Mouse (Mus musculus) heart, embryonic 14.5 days (tissue): ENCODE results near the gene Gm10382. TPM values are rescaled to one million over a fixed set of nuclear protein-coding genes. Genes with fewer than 3 reads are reported as not detected.
A peak's percentile ranks its signal among the peaks of the same experiment; 100 is the strongest.
"Not testable (repeated sequence)": the region's sequence is repeated elsewhere in the genome, so short reads cannot be mapped to it uniquely, and the experiment has no call there.

Source experiments
- ATAC-seq: fragments of 200-750 bp; cut with Nextera tagmentation; 2 replicates; pipeline ENCODE4 v1.8.0; 2017; ENCODE audit warnings: low read depth, moderate TSS enrichment; ENCODE audit not compliant: insufficient number of reproducible peaks, insufficient read depth, low FRiP score
- H3K27ac ChIP-seq, 2 experiments: fragments of 200-500 bp in 1 of 2; fragments of 300-500 bp in 1 of 2; sonication (generic) in 1 of 2; replicated peaks in 1 of 2; 2 replicates each; pipeline ENCODE4 v1.5.1; 2012 to 2014; ENCODE audit warnings: low read depth in 2 of 2, low read length in 2 of 2, control low read depth in 1 of 2, mild to moderate bottlenecking in 1 of 2, mixed read lengths in 1 of 2; ENCODE audit not compliant: control insufficient read depth in 1 of 2, insufficient read depth in 1 of 2
- H3K27me3 ChIP-seq: fragments of 300-500 bp; sonication (generic); 2 replicates; pipeline ENCODE4 v1.6.1; 2014; ENCODE audit warnings: mild to moderate bottlenecking, low read length, control low read depth; ENCODE audit not compliant: control insufficient read depth, insufficient read depth
- H3K36me3 ChIP-seq: fragments of 300-500 bp; sonication (generic); 2 replicates; pipeline ENCODE4 v1.6.1; 2014; ENCODE audit warnings: mild to moderate bottlenecking, control low read depth, low read length, mixed read lengths; ENCODE audit not compliant: control insufficient read depth, insufficient read depth
- H3K4me1 ChIP-seq, 2 experiments: fragments of 200-500 bp in 1 of 2; fragments of 300-500 bp in 1 of 2; sonication (generic) in 1 of 2; 2 replicates each; pipeline ENCODE4 v1.6.1; 2012 to 2014; ENCODE audit warnings: low read length in 2 of 2, control low read depth in 1 of 2, mixed read lengths in 1 of 2; ENCODE audit not compliant: control insufficient read depth in 2 of 2, insufficient read depth in 2 of 2
- H3K4me2 ChIP-seq: fragments of 300-500 bp; sonication (generic); 2 replicates; pipeline ENCODE4 v1.6.1; 2014; ENCODE audit warnings: mild to moderate bottlenecking, low read length
- H3K4me3 ChIP-seq, 2 experiments: fragments of 200-500 bp in 1 of 2; fragments of 300-500 bp in 1 of 2; sonication (generic) in 1 of 2; 2 replicates each; pipeline ENCODE4 v1.5.1; 2012 to 2014; ENCODE audit warnings: low read length in 2 of 2, mild to moderate bottlenecking in 2 of 2, control low read depth in 1 of 2, low read depth in 1 of 2, moderate library complexity in 1 of 2; ENCODE audit not compliant: control insufficient read depth in 1 of 2, insufficient read depth in 1 of 2
- H3K9ac ChIP-seq: fragments of 300-500 bp; sonication (generic); 2 replicates; pipeline ENCODE4 v1.6.1; 2014; ENCODE audit warnings: mild to moderate bottlenecking, low read length
- H3K9me3 ChIP-seq: fragments of 300-500 bp; sonication (generic); 2 replicates; pipeline ENCODE4 v1.6.1; 2016; ENCODE audit warnings: low read length, control low read depth; ENCODE audit not compliant: control insufficient read depth
- WGBS: fragments of 180-500 bp; shearing (Covaris S2); extraction: QIAGEN DNeasy Blood & Tissue Kit; methylation state at CpG from one replicate; pipeline ENCODE4 v1.1.7; 2014; 5-methylcytosine and 5-hydroxymethylcytosine counted together
- polyA plus RNA-seq: library from polyadenylated mRNA; unstranded; fragments of >200 nt; fragmentation: Nextera tagmentation; extraction: Ambion mirVana; gene quantifications from 2 replicates; pipeline ENCODE4 v1.2.1, GENCODE M21; 2014

Gm10382 gene
- polyA plus RNA-seq, 1 experiment from 2014 or later = 0.32 TPM

GRCm38 (mm10) chr5:125433793-125434337 lies 44.7 kb downstream of the Gm10382 start, which contains the start of gene Dhx37:
Dhx37 (minus strand) TSS chr5:125434121.
- H3K9ac ChIP-seq = peak within 1 kb of the TSS; percentile 92
- H3K4me1 ChIP-seq = peaks cover 5 to 11% of the 10 kb centered on the region in 2 experiments
- ATAC-seq = peak; percentile 89
- peak within 1 kb of the TSS; percentile 96 for H3K4me2 ChIP-seq
- no peaks in the 10 kb centered on the region for H3K27me3 ChIP-seq
- under 1% methylated on average over 46 of the region's 46 CpGs for WGBS
- peak within 1 kb of the TSS; percentile 94 for H3K4me3 ChIP-seq
- peaks cover 27% of the 10 kb centered on the region for H3K36me3 ChIP-seq
- H3K9me3 ChIP-seq = no peaks in the 10 kb centered on the region
- H3K27ac ChIP-seq = no peak within 1 kb of the TSS; a peak in 1 of 4 replicates

DNA sequence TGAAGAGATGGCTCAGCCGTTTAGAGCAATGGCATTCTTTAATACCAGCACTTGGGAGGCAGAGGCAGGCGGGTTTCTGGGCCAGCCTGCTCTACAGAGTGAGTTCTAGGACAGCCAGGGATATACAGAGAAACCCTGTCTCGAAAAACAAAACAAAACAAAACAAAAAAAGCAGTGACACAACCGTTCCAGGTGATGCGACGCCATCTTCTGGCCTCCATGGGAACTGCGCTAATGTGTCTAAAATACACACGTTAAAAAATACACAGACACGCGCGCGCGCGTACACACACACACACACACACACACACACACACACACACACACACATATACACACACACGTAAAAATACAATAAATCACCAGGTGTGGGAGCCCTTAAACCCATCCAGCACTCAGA lies 45.2 kb downstream of the Gm10382 start:
- Histone ChIP-seq H3K4me1 (peaks cover 5 to 11% of the 10 kb centered on the region in 2 experiments), H3K36me3 (peaks cover 23% of the 10 kb centered on the region), H3K4me3 (peak overlapping the region; percentile 20 to 94), H3K4me2 (peak overlapping the region; percentile 96)
- ATAC-seq, H3K9ac ChIP-seq, H3K27me3 ChIP-seq, H3K27ac ChIP-seq, H3K9me3 ChIP-seq: not testable (repeated sequence)
- 56% methylated on average over 15 of the region's 15 CpGs for WGBS

Other genes with a start within 250 kb of the Gm10382 start
- 16.2 and 17.6 TPM in 2 replicates for gene Ncor2, start 210.1 kb upstream of the Gm10382 start, polyA plus RNA-seq
- gene Scarb1, start 48.2 kb upstream of the Gm10382 start, polyA plus RNA-seq = 59.7 and 61.6 TPM in 2 replicates
- gene Ubc, start 880 bp downstream of the Gm10382 start, polyA plus RNA-seq = 859 and 861 TPM in 2 replicates
- gene Dhx37, start 44.8 kb downstream of the Gm10382 start, polyA plus RNA-seq = 7.2 and 8.2 TPM in 2 replicates
- gene Bri3bp, start 52.2 kb downstream of the Gm10382 start, polyA plus RNA-seq = 34.8 and 36.6 TPM in 2 replicates
- 9.4 and 9.6 TPM in 2 replicates for gene Aacs, start 86.5 kb downstream of the Gm10382 start, polyA plus RNA-seq
- gene Tmem132b, start 142.5 kb downstream of the Gm10382 start, polyA plus RNA-seq = not detected in 2 replicates